Mouse (Mus musculus) thymus, postnatal 0 days (tissue): Measurements from ENCODE around the gene Gdf1. TPM values are rescaled to one million over a fixed set of nuclear protein-coding genes. Genes with fewer than 3 reads are reported as not detected.

ENCODE experiments used
- DNase-seq: peaks from one replicate; pipeline ENCODE4 v3.0.0-alpha.2; 2015; ENCODE audit warnings: low spot score
- polyA plus RNA-seq: library from polyadenylated mRNA; unstranded; fragments of >200 nt; fragmentation: Nextera tagmentation; extraction: Ambion mirVana; gene quantifications from 2 replicates; pipeline ENCODE4 v1.2.1, GENCODE M21; 2015

The Gdf1 gene
- polyA plus RNA-seq, 1 experiment from 2014 or later, result not detected

DNA sequence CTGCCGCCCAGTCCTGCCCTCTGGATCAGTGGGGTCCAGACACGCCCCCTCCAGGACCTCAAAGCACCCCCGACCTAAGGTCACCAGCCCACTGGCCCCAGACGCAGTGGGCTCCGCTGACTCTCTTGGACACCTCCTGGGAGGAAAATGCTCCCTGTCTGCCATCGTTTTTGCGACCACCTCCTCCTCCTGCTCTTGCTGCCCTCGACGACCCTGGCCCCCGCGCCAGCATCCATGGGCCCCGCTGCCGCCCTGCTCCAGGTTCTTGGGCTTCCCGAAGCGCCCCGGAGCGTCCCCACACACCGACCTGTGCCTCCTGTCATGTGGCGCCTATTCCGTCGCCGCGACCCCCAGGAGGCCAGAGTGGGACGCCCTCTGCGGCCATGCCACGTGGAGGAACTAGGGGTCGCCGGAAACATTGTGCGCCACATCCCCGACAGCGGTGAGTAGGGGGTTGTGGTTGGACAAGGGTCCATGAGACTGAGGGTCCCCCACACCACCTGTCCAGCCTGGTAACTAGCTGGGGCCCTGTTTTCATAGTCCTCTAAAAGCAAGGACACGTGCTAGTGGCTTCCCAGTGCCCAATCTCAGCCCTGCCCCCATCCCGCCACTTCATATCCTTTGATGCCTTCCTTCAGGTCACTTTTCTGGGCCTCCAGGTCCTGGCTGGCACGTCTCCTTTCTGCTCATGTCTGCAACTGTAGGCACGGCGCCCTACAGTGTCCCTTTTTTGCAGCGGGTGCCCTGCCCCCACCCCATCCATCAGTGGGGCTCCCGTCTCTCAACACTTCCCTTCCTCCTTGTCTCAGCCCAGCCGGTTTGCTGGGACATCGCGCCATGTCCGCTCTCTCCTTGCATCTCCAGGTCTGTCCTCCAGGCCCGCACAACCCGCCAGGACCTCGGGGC, 471 bp downstream of the Gdf1 start:
- DNase-seq, result no peak

DNA sequence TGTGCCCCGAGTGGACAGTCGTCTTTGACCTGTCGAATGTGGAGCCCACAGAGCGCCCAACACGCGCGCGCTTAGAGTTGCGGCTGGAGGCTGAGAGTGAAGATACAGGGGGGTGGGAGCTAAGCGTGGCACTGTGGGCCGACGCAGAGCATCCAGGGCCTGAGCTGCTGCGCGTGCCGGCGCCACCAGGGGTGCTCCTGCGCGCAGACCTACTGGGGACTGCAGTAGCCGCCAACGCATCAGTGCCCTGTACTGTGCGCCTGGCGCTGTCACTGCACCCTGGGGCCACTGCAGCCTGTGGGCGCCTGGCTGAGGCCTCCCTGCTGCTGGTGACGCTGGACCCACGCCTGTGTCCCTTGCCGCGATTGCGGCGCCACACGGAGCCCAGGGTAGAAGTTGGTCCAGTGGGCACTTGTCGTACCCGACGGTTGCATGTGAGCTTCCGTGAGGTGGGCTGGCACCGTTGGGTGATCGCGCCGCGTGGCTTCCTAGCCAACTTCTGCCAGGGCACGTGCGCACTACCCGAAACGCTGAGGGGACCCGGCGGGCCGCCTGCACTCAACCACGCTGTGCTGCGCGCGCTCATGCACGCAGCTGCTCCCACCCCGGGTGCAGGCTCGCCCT, 1.2 kb downstream of the Gdf1 start:
- DNase-seq, result no peak

DNA sequence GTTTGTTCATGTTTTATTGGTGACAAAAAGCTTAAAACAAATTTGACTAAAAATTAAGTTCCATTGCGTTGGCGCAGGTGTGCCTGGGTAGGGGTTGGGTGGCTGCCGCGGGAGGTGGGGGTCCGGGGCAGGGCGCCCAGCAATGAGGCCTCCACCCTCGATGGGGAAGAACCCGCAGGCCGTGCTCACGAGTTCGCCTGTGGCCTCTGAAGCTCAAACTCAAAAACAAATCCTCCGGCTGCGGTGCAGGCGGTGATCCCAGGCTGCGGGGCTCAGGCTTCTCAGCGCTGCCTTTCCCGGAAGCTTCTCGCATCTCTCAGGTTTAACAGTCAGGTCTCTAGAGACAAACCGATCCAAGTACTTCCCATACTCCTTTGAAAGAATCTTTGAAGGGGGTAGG, 1.9 kb downstream of the Gdf1 start:
- no peak for DNase-seq

DNA sequence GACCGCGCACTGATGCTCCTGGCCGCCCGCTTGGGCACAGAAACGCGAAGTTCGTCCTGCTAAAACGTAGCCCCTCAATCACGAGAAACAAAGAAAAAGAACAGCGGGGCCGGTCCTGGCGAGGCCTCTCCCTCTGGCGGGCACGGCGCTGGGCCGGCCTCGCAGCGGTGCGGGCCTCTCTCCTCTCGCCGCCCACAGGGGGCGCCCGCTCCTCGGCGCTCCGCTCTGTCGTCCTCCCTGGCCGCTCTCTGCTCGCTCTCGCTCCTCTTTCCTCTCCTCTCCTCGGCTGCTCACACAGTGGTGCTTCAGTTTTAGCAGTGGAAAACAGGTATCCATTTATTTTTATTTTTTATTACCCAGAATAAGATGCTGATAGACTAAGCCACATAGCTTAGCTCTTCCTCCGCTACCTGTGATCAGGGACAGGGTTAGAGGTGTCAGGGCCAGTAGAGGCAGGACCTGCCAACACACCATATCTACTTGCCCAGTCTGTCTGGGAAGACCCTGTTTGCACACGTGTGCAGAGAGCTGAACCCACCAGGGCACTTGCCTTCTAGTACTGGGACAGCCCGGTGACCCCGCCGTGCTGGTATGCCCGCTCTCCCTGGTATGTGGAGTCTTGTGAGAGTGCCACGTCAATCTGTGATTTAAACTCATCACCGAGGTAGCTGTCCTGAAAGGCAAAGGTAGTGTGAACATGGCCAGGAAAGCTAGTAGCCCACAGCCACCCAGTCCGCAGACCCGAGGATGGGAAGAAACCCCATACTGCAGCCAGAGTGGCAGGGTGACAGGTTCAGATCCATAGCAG, 2.7 kb downstream of the Gdf1 start:
- no peak for DNase-seq

DNA sequence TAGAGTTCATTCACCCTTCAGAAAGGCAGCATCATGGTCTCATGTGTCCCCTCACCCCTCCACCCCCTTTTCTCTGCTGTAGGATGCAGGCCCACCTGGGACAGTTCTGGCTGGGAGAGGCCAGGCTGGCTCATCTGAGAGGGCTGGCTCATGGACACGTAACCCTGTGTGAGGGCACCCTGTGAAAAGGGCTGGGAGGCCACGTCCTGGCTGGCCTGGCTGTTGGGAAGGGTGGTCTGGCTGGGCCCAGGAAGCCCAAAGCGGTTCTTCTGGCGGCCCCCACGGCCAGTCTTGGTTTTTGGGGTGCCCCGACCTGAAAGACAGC, 3.2 kb downstream of the Gdf1 start:
- DNase-seq, result no peak

DNA sequence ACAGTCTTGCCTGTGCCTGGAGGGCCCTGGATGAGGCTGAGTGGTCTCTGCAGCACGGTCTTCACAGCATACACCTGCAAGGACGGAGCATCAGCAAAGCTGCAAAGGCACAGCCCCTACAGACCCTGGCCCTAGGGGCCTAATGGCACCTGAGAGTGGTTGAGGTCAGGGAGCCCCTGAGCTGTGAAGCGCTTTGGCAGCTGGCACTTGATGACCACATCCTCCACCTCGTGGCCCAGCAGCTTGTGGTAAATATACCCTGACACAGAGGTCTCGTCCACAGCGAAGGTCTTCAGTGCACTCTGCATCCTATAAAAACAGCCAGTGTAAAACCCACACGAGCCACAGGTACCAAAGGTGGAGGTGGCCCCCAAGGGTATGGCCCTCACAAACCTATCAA, 9.3 kb downstream of the Gdf1 start:
- no peak for DNase-seq

DNA sequence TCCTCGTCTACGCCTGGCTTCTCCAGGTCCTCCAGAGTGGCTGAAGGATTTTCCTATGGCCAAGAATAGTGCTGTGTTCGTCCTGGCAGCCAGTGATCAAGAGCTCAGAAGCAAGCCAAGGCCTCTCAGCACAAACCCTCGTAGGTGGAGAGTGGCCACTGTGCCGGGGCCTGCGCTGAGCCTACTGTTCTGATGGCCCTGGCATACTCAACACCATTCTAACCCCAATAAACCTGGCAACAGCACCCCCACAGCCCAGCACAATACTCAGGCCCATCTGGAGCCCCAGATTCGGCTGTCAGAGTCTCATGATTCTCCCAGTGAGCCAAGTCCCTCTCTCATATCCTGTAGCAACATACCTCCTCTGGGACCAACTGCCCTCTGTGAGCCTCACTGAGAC, 11.0 kb downstream of the Gdf1 start:
- no peak for DNase-seq

DNA sequence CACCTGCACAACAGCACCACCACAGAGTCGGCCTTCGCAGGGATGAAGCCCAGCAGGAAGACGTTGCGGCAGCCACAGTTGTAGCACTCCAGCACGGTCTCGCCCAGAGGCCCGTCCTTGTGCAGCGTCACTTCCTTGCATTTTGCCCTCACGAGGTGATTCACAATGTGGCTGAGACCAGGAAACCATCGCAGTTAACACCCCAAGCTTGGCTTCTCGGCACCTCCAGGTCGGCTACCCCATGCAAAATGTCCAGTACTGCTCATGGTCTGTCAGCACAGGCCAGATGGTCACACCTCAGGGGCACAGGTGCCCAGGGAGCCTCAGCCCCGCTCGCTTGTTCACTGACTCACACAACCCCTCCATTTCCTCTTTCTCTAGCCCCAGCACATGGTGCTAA, 12.4 kb downstream of the Gdf1 start:
- DNase-seq, result no peak

DNA sequence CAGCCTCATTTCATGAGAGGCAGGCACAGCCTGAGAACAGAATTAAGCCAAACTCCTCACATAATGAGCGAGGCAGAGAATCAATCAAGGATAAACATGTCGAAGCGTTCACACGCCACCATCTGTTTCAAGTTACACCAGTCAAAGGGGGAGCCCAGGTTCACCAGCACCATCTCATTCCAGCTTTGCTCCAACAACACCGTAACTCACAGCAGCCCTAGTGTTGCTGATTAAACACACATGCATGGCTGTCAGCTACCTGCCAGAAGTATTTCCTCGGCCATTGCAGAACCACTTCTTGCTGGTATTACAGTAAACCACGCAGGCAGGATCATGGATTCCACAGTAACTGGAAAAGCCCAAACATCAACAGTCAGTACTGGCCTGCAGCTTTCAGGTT, 13.5 kb downstream of the Gdf1 start:
- no peak for DNase-seq

DNA sequence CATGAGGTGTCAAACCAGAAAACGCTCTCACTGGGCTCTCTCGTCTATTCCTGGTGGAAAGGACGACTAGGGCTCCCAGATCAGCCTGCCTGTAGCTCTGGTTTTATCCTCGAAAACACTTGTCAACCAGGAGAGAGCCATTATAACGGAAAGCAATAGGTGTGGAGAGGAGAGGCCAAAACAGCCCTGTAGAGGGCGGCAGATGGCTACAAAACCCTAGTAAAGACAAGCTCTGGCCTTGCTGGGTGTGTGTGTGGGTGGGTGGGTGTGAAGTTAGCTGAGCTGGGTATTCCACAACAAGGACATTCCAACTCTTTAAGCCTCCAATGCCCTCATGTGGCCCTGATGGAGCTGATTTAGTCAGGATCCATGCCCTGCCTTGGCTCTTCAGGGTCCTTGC, 14.1 kb downstream of the Gdf1 start:
- peak; percentile 40 for DNase-seq

DNA sequence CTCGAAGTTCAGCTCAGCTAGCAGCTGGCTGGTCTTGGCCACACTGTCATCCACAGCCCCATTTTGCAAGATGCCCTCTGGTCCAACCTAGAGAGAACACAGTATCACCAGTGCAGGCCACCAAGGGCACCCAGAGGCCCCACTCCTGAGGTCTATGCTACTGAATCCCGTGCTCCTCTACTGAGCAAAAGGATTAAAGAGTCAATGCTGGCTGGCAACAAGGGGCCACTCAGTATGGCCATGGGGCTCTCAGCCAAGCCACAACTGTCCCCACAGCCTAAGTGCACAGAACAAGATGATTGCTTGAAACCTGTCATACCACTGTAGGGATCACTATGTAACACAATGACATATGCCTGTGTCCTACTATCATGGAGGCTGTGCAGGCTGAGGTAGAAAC, 14.7 kb downstream of the Gdf1 start:
- no peak for DNase-seq

DNA sequence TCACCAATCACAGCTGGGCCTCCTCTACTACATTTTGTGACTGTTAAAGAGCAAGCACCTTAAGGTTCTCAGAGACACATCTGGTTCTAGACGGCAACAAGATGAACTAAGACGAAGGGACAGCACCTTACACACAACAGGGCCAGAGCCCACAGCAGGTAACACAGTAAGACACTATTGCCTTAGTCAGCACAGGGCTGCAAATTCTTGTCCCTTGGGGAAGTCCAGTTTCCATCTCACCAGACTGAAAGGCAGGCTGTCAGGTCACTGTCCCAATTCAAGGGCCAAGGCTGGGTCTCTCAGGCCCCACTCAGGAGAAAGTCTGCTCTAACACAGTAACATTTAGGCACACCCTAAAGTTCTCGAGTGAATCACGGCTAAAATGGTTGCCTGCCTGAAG, 17.8 kb downstream of the Gdf1 start:
- no peak for DNase-seq

DNA sequence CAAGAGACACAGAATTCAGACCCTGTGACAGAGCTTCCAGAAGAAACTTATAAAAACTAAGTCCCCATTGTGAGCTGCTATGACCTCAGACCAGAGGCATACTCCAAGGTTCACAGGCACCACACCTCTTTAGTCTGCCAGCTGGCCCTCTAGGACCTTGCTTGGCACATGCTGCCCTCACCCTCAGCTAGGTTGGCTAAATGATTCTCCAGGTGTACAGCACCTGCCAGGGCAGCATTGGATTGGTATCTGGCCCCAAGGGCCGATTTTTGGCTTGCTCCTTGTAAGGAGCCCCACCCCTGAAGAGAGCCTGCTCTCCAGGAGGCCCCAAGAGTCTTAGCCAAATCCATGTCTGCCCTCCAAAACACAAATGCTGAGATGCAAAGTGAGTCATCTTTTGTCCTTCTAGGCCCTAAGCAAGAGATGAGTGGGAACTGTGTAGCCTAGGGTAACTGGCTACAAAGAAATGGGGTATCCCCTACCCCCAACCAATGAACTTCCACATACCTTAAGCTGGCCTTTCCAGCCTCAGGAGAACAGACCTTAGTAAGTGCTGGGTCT, 18.3 kb downstream of the Gdf1 start:
- DNase-seq, result no peak

DNA sequence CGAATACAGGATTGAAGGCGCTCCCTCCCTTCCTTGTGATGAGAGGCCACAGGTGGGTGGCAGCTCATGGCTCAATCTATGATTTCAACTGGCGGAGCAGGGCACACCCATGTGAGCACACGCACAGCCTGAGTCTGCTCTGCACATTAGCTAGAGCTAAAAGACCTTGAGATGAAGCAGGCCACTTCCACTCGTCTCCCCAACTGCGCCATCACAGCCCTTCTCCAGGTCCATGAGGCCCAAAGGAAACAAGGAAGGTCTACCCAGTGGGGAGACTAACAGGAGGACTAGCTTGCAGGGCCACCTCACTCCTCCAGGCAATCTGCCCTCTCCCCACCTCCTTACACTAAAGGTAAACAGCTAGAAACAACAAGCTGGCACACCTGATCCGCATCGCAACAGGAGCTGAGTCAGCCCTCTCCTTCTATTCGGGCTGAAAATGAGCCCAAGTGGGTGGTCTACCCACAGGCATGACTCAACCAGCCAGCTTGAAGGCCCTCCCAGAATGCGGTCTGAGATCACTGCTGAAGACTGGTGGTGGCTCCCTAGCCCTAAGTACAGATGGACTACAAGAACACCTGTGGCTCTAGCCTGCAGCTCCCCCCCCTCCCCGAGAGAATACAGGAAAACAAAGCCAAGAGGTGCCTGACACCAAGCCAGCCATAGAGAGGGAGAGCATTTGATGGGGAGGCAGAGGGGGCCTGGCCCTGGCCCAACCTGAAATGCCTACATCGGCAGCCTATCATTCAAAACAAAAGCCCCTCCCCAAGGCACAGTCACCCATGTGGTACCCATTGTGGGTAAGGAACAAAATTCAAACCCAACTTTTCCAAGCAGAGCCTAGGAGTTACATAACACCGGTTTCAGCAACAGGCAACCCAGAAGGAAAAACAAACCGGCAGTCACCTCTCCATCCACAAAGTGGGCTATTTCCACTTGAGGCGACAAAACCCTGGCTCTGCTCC, 21.7 kb downstream of the Gdf1 start:
- peak; percentile 31 for DNase-seq

DNA sequence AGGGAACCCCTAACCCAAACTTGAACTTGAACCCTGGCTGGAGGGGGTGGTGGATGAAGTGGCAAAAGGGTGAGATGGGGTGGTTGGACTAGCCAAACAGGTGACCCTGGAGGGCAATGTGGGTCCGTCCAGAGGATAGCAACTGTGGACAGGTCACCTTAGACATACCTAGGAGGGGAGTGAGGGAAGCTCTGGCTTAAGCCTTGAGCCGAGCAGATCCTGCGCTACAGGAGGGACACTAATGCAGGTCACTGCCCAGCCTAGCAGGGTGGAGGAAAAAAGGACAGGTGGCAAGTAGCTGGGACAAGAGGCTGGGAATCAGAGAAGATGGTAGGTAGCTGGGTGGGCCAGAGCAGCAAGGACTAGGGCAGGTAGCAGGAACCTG, 22.4 kb downstream of the Gdf1 start:
- no peak for DNase-seq

DNA sequence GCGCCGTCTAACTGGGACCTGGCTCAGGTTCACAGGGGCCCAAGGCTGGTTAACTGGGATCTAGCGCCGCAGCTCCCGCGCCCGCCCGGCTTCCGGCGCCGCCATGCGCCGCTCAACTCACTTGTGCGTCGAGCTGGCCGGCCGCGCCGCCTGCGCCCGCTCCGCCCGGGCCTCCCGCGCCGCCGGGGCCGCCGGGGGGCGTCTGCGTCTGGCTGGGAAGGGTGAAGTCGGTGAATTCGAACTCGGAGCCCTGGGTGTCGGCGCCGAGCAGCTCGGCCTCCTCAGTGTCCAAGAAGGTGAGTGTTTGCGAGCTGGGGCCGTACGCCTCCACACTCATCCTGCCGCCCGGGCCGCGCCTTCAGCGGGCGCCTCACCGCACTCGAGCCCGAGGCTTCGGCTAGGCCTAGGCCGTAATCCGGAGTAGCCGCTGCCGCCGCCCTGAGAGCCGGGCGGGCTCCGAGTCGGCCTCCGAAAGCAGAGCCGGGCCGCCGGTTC, 23.1 kb downstream of the Gdf1 start:
- DNase-seq, result peak; percentile 63

DNA sequence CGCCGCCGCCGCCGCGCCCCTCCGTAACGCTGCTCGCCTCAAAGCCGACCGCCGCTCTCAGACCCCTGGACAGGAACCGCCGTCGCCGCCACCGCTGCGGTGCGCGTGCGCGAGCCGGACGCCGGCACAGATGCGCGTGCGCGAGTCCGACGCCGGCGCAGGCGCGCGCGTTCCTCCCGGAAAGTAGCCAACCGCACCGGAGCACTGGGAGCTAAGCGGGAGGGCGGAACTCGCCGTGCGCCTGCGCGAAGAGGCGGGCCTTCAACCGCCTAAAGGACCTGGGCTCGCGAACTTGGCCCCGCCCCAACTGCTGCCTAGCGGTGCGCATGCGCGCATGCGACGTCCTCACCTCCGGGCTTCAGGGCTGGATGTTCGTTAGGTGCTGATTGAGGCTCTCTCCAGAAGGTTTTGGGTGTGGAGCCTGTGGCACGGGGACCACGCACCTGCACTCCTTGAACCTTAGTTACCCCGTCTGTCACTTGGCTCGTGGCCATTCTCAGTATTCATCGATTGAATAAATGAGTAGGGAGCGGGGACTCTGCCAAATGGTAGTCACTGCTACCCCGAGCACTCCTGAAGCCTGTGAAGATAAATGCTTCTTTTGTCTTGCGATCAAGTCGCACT, 23.7 kb downstream of the Gdf1 start, which contains the start of gene Upf1:
TSS of gene Upf1 (minus strand) at position 85 of the 624 bp plus-strand sequence.
- peak; percentile 100 for DNase-seq

DNA sequence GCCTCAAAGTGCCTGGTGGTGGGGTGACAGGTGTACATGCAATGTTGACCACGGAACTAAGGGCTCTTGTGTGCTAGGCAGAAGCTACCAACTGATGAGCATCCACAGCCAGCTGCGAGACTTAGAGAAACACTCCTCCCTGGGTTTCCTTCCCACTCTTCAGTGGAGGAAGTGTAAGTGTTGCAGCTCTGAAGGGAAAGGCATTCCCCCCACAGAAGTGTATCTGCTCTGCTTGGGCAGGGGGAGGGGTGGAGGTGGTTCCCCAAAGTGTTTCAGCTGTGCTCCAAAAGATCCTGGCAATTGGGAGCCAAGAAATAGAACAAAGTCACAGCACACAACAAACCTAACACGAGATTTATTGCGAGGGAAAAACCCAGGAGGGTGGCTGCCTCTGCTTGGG, 24.4 kb downstream of the Gdf1 start:
- no peak for DNase-seq

DNA sequence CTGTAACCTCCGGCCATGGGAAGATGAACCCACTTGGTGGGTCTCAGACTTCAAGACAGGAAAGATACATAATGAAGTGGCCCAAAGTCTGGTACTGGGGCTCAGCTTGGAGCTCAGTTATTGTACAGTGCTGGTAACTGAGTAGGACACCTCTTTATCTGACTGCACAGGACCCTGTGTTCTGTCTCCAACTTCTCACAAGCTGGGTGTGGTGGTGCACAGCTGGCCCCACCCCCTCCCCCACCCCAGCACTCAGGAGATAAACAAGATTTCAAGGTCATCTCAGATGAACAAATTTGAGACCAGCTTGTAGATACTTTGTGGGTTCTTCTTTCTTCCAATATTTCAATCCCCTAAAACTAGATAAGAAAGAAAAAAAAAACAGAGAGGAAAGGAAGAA, 26.5 kb downstream of the Gdf1 start:
- no peak for DNase-seq

DNA sequence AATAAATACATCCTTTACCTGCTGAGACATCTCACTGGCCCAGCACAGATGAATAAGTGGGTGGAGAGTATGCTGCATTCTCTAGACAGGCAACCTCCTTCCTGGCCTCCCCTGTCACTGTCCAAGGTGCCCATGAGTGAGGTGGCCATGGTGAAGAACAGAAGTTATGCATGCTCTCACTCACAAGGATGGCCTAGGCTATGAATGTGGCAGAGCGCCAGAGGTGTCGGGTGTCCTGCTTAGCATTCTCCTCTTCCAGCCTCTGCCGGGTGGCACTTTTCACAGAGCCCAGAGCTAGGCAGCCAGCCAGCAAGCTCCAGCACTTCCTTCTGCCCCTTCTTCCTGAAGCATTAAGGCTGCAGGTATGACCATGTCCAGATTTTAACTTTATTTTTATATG, 29.8 kb downstream of the Gdf1 start:
- no peak for DNase-seq
